Mouse (Mus musculus) cerebellum, adult 11-12 months (tissue): ENCODE results near the gene Unk.

Source experiments
- DNase-seq: peaks from one replicate; pipeline ENCODE4 v3.0.0; 2022

The Unk gene

DNA sequence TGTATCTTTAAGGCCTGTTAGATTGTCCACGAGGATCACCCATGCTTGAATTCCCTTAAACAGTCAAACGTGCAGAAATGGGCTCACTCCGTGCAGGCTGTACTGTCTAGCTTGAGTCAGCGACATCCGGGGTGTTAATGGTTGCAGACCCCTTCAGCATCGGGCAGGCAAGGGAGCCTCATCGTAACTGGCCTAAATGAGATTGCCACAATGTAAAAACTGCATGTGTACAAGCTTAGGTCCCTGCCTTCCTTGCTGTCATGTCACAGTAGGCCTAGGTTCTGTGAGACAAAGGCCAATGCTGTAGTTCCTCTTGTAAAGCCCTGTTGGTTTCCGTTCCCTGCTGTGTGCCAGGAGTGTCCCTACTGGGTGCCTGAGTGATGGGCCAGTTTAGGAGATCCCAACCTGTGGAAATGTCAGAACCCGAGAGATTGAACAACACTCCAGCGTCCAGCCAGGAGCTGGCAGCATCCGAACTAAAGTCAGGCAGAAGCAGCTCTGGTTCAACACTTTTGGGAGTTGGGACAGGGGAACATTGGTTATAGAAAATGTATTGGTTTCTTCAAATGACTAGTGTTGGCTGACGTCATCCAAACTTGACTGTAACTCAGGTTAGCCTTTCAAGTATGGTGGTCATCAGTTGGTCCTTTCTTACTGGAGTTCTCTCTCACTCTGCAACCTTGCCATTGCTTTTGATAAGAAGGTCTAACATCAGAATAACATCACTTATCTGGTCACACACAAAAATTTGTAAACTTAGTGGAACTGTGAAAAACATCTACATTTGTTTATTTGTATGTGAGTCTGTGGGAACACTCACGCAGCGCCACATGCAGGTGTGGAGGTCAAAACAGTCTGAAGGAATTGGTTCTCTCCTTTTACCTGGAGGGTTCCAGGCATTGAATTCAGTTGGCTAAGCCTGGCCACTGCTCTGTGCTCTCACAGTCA, 1.1 kb downstream of the Unk start:
- DNase-seq: peak; percentile 78

GRCm38 (mm10) chr11:116034584-116034983, 4.5 kb downstream of the Unk start:
- peak; percentile 35 for DNase-seq

- DNase-seq: no peak
Measured at GRCm38 (mm10) chr11:116036671-116037070, 6.5 kb downstream of the Unk start.

DNA sequence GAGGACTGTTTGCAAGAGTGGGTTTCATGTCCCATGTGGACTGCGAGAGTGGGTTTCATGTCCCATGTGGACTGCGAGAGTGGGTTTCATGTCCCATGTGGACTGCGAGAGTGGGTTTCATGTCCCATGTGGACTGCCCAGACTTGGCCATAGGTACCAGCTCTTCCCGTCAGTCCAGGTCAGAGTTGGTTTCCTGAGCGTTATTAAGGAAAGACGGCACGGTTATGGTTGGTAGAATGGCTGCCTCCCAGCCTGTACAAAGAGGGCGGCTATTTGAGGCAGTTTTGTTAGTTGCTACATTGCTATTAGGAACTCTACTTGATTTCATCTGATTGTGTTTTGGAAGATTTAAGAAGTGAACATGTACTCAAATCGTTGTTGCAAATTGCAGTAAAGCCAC, 7.7 kb downstream of the Unk start:
- no peak for DNase-seq

DNA sequence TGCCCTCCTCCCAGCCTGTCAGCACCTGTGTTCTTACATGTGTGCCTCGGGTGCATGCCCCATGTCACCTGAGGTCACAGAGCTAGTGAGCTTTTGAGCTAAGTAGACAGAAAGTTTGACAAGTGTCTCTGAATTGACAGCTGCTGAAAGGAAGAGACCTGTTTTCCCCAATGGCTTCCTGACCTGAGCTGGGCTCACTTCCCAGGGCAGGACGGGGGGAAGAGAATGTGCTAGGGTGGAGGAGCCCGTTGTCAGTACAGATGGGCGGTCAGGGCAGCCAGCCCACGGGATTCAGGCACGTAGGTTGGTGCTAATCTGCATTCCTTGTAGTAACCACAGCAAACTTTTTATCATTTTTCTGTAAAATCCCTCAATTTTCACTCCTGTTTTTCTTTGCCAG, 10.5 kb downstream of the Unk start:
- peak; percentile 34 for DNase-seq

- no peak for DNase-seq
Measured at GRCm38 (mm10) chr11:116041833-116042232, 11.7 kb downstream of the Unk start.

DNA sequence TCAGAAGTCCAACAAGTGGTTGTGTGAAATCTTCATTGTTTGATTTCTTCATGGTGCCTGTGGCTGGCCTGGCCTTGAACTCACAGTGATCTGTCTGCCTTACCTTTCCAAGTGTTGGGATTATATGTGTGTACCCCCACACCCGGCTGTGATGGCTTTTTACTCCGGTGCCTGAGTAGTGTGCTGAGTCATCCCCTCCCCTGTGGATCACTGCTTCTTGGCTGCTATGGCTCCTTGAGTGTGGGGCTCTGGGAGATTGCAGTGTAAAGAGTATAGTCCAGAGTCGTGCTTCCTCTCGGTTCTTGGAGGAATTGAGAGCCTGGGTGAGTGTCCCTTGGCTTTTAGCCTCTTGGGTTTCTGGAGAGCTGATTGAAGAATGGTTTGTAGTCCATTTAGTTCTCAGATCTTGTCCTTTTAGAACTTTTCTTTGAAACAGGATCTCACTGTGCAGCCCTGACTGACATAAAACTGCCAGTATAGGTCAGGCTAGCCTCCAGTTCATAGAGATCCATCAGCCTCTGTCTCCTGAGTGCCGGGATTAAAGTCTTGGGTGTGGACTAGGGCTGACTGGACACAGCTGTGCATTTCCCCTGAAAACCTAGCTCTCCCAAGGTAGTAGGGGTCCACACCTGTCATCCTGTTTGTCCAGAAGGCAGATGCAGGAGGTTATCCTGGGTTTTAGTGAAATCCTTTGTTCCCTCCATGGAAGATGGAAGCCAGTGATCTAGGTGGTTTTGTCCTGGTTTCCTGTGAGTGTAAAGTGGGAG, 12.4 kb downstream of the Unk start:
- DNase-seq: no peak

- no peak for DNase-seq
Measured at GRCm38 (mm10) chr11:116043286-116043685, 13.2 kb downstream of the Unk start.

DNA sequence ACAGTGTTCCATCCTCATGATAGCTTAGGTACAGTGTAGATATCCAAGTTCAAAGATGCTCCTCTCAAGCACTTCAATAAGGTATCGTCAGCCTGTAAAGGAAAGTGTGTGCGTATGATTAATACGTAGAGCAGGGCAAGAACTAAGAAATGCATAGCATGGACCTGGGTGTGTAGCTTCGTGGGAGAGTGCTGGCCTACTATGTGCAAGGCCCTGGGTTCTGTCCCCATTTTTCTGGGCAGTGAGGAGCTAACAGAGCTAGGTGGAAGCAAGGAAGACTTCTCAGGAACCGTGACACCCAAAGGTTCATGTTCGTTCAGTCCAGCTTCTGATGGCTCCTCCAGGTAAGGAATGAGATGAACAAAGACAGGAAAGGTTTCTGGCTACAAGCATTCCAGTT, 15.1 kb downstream of the Unk start:
- no peak for DNase-seq

GRCm38 (mm10) chr11:116049610-116050009, 19.5 kb downstream of the Unk start:
- no peak for DNase-seq

- DNase-seq: no peak
Measured at GRCm38 (mm10) chr11:116050196-116050595, 20.1 kb downstream of the Unk start.

DNA sequence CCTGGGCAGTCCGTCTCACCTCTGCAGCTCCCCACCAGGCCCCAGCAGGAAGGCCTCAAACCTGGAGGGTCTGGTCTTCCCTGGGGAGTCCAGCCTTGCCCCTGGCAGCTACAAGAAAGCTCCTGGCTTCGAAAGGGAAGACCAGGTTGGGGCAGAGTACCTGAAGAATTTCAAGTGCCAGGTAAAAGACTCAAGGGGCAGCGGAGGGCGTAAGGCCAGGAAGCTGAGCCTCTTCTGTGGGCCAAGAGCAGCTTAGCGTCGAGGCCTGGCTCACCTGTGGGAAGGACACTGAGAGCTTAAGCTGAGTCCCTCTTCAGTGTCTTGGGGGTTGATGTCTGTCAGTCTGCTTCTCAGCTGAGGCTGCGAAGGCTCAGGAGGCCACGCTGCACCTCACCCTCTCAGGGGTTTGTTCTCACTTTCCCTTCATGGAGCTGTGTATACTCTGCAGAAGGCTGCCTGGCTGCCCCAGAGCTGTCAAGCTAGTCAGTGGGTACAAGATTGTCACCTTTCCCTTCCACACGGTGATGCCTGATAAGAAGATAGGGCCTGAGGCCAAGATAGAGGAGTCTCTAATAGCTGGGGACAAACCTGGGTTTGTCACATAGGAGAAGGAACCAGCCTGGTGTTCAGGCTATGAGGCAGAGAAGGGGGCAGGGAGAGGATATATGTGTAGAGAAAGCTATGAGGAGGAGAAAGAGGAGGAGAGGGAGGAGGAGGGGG, 23.5 kb downstream of the Unk start:
- peak; percentile 27 for DNase-seq

DNA sequence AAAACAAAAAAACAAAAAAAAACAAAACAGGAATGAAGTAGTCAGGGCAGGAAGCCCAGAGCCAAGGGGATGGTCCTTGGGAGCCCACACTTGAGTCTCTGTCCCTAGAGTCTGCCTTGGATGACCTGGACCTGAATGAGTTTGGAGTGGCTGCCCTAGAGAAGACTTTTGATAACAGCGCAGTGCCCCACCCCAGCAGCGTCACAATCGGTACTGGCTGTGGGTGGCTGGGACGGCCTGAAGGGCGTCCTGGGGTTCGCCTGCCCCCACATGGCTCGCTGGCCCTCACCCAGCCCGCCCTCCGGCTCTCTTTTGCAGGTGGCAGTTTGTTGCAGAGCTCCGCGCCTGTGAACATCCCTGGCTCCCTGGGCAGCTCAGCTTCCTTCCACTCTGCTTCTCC, 25.8 kb downstream of the Unk start:
- peak; percentile 28 for DNase-seq

DNA sequence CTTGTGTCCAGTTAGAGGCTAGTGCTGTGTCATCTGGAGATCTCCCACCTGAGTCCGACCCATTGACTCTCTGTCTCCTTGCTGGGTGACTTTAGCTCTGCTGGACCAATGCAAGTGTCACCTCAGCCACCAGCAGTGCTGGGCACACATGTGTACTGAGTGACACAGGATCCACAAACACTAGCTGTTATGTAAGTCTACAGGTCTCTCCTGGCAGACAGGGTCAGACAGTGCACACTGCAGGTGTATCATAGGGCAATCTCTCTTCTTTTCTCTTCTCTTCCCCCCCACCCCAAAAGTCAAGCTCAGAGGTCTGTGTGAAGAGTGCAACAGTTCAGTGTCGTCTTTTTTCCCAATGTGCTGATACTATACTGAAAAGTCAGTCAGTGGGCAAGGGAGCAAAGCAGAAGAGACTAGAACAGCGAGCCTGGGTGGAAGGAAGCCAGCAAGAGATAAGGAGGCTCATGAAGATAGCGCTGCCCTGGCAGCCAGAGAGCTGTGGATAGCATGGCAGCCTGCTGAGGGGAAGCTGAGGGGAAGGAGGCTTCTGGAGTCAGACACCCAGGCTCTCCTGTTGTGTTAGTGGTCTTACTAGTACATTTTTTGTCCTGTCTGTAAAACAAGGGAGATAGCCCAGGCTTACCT, 27.2 kb downstream of the Unk start:
- DNase-seq: no peak

DNA sequence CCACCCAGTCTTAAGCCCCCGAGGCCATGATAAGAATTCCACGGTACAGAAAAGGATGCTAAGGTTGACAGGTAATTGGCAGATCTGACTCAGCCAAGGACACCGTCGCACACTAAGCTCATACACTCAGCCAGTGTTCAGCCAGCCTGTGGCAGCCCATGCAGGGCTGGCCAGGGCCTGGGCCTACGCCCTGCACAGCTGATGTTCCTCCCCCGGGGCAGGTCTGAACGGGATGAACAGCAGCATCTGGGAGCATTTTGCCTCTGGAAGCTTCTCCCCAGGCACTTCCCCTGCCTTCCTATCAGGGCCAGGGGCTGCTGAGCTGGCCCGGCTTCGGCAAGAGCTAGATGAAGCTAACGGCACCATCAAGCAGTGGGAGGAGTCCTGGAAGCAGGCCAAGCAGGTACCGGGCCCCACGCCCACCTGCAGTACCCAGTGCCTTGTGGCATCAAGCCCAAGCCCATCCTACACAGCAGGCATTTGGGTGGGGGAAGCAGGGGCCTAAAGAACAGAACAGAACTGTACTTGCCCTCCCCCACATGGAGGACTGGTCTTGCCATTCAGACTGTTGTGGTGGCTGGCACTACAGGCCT, 28.0 kb downstream of the Unk start:
- peak; percentile 75 for DNase-seq

DNA sequence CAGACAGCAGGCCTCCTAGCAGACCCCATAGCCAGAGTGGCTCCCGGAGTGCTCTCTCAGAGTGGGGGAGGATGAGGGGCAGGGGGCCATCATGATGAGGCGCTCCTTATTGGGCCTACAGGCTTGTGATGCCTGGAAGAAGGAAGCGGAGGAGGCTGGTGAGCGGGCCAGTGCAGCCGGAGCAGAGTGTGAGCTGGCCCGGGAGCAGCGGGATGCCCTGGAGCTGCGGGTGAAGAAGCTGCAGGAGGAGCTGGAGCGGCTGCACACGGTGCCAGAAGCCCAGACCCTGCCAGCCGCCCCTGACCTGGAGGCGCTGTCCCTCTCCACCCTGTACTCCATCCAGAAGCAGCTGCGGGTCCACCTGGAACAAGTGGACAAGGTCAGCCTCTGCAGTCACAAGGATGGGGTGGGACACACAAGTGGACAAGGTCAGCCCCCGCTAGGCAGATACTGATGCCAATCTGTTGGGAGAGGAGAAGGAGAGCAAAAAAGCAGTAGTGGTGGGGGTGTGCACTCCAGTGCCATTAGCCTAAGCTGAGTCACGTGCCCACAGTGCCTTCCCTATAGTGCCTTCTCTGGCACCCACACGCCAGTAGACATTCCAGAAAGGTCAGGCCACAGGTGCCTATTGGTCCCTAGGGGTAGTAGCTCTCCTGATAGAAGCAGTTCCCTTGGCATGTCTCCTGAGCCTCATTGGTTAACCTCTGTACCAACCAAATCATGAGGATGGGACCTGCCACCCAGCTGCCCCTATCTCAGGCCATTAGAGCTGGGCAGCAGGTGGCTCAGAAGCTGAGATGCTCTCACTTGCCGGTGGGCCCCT, 29.0 kb downstream of the Unk start:
- peak; percentile 67 for DNase-seq

DNA sequence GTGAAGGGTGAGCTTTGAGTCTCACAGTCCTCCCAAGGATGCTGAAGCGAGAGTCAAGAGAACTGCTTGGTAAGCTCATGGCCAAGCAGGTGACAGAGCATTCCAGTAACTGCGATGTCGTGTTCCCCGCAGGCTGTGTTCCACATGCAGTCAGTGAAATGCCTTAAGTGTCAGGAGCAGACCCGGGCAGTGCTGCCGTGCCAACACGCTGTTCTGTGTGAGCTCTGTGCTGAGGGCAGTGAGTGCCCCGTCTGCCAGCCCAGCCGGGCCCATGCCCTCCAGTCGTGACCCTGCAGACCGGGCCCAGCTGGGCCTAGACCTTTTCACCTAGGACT, 29.5 kb downstream of the Unk start:
- DNase-seq: peak; percentile 63

DNA sequence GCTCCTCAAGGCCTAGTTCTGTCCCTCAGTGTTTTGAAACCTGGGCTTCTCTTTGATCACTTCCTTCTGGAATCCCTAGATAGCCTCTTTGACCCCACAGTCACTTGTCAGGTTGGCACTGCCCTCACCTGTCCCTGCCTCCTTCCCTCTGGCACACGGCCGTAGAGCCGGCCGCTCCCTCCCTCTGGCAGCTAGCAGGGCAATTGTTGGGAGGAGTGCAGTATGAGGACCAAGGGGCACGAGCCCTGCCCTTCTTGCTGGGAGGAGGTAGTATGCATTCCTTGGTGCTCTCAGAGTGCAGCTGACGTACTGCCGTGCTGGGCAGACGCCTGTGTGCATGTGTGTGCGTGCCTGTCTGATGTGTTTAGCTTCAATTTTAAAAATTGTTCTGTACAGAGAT, 30.5 kb downstream of the Unk start:
- DNase-seq: peak; percentile 76

DNA sequence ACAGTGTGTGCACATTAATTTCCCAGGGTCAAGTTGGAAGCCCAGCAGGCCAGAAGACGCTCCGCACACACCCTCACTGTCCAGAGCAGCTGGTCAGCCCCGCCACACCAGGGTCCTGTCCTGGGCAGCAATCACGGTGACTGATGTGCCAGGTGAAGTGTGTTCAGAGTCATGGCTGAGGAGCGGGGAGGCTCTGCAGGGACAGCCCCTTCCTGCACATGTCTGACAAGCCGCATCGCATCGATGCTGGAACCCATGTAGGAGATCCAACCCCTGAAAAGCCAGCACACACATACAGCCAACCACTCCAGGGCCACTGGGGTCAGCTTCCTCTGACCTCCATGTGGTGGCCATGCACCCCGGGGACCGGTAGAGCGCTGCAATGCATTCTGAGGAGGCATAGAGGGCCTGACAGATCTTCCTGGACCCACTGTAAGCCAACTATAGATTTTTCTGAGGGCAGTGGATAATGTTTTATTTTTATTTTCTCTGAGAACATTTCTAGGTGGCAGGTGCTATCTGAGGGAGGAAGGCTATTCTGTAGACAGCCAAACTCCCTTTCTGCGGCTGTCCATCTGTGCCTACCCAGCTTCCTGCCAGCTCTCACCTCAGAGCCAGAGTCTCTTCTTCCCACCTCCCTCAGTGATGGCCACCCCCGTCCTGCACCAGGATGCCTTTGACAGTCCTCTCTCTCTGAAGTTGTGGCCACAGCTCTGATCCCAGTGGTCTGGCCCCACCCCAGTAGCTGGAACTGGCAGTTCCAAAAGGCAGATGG, 31.7 kb downstream of the Unk start:
- peak; percentile 91 for DNase-seq

DNA sequence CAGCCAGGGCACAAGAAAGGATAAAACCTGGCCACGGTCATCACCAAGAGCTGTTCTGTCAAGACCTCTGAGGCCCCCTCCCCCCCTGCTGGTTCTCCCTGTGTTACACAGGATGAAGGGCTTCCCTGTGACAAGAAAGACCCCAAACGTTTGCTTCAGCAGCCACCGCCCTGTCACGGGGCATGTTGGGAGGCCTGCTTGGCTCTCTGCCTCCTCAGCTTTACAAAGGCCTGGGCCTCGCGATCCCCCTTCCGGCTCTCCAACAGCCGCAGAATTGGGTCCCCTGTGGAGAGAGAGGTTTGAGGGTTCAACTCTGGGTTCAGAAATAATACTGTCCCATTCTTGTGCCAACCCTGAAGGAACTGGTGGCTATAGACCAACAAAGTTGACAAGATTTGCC, 32.4 kb downstream of the Unk start:
- DNase-seq: peak; percentile 81

GRCm38 (mm10) chr11:116063562-116063961, 33.4 kb downstream of the Unk start:
- DNase-seq: peak; percentile 99
